Mouse (Mus musculus): ENCODE results near the gene Pfkfb4.

GRCm38 (mm10) chr9:108964338-108964737 is 27.2 kb upstream of the Pfkfb4 start:
- no peak for TF ChIP-seq CTCF (IDR thresholded peaks at IDR 0.05; ENCODE audit: insufficient read depth, low read depth, low read length)
- TF ChIP-seq POLR2A (IDR thresholded peaks at IDR 0.05; ENCODE audit: insufficient read depth, low read depth, low read length): no peak

Data from olfactory bulb, adult 2 months (tissue).